Mouse (Mus musculus) adrenal gland, adult 18-20 months (tissue): ENCODE data around the gene Tepsin. TPM values are rescaled to one million over a fixed set of nuclear protein-coding genes. Genes with fewer than 3 reads are reported as not detected.

Experiments used
- DNase-seq, 2 experiments: peaks; one replicate each; pipeline ENCODE4 v3.0.0; 2021 to 2022; ENCODE audit warnings: low spot score in 2 of 2
- long read RNA-seq, 2 experiments: library from polyadenylated mRNA; stranded (forward); transcript quantifications; one replicate each; pipeline ENCODE4 v2.0.0; 2021
- total RNA-seq, 2 experiments: library from RNA; stranded (reverse); gene quantifications; 1 replicate in 1 of 2; 2 replicates in 1 of 2; pipeline ENCODE4 v1.2.3; 2021

The Tepsin gene
- total RNA-seq: 10 to 100 TPM; 12.3 to 15.4 TPM
- long read RNA-seq, experiment 1, transcript Tepsin-202 (13 exons, 2,770 nt): major isoform, 6 of 16 reads
- long read RNA-seq, experiment 1, partial matches to known transcripts: 2 of 16 reads
- long read RNA-seq, experiment 1, other reads (novel, unspliced or antisense): 8 of 16 reads
- long read RNA-seq, experiment 2, partial matches to known transcripts: 4 of 9 reads
- long read RNA-seq, experiment 2, other reads (novel, unspliced or antisense): 3 of 9 reads

DNA sequence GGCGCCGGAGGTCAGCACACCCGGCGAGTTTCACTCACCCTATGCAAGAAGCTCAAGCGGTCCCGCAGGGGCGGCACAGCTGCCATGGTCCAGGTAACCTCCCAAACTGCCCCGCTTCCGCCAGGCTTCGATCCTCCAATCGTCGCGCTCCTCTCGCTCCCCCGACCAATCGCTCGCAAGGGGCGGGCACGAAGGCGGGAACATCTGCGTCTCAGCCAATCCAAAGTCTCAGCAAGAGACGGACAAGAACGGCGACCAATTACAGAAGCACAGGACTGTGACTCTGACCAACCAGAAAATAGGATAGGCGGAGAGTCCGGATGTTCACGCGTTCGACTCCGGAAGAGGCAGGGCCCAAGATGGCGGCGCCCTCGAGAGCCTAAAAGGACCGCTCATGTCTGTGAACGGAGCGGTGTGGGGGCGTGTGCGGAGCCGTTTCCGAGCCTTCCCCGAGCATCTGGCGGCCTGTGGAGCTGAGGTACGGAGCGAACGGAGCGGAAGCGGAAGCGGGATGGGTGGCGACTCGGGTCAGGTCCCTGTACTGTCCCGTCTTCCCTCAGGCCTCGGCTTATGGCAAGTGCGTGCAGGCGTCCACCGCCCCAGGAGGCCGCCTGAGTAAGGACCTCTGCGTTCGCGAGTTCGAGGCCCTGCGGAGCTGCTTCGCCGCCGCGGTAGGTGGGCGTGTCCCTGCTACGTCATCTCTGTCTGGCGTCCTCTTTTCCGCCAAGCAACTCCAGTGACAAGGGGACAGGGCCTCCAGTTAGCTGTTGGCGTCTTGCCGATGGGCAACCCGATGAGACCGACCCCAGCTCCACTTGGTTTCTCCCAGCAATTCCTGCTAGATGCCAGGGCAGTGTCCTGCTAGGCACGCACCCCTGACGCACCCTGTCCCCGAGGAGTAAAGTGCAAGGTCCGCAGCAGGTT lies at the start of gene Tepsin, which contains the start of gene Ndufaf8:
Tepsin (minus strand) TSS at position 144 of the 924 bp plus-strand sequence.
Ndufaf8 (plus strand) TSS at position 341 of the 924 bp plus-strand sequence.
- DNase-seq: peak; percentile 98 to 99

DNA sequence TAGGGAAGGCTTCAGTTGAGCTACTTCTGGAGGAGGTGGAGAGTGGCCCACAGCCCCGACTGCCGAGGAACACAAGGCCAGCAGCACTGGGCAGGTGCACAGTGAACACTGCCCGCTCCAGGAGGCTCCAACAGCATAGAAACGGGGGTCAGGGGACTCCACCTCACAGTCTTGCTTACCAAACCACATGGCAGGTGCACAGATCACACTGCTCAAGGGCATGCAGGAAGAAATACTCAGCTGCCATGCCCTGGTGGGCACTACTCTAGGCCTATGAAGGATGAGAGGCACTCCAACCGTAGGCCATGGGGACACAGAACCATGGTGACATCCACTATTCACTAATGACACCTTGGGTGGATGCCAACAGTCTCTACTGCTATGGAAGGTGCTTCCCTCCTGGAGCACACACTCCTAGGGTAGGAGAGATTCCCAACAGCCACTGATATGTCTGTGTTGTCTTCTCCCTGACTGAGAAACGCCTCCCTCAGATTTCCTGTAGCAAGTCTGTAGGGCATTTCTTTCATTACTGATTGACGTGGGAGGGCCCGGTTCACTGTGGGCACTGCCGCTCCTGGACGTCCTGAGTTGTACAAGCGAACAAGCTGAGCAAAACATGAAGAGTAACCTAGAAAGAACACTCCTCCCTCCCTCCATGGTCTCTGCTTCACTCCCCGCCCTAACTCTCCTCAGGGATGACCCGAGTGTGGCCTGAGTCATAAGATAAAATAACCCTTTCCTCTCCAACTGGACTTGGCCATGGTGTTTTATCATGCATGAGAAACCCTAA lies 45.4 kb upstream of the Tepsin start:
- no peak for DNase-seq

DNA sequence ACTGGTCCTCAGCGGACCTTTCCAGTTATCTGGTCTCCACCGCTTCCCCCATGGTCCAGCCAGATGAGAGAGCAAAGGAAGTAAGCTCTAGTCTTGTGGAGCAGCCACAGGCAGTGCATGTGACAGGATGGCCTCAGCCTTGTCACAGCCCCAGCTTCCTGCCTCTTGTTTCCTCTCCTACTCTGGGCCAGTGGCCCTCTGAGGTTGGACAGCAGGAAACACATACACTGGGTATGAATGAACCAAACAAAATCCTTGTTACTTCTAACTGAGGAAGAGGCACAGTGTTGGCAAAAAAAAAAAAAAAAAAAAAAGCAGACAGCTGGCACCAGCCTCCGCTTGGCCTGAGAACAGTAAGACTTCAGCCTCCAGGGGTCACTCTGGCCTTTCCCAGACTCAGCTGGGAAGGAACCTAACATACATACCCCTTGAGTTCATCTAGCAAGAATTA lies 44.1 kb upstream of the Tepsin start:
- no peak for DNase-seq

DNA sequence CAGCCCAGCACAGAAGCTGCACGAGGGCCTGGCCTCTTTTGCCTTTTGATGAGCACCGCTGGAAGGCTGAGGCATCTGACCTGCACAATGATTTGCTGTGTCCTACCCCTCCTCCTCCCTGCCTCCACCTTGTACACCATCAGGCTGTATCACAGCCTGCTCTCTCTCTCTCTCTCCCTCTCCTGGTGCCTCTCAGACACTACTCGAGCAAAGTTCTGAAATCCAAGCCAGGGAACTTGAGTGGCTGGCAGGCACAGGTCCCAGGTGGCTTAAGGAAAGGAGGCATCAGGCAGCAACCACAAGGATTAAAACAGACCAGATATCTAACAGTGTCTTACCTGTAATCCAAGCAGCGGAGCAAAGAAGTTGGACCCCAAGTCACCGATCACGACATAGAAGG lies 41.7 kb upstream of the Tepsin start:
- DNase-seq: no peak

DNA sequence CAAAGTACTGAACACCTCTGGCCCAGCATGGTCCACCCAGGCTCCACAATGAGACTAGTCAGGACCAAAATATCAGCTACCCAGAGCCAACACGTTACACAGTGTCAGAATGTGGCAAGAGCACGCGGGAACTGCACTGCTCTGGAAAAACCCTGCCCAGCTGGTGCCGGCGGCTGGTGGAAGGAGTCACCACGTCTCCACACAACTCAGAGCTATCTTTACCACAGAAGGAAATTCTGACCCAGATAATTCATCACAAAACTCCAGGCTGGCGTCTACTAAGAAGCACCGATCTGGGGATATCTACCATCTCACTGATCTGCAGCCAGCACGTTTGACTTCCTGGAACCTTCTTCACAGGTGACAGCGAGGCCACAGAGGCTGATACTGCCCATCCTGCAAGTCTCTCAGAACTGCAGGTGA lies 40.8 kb upstream of the Tepsin start:
- no peak for DNase-seq

DNA sequence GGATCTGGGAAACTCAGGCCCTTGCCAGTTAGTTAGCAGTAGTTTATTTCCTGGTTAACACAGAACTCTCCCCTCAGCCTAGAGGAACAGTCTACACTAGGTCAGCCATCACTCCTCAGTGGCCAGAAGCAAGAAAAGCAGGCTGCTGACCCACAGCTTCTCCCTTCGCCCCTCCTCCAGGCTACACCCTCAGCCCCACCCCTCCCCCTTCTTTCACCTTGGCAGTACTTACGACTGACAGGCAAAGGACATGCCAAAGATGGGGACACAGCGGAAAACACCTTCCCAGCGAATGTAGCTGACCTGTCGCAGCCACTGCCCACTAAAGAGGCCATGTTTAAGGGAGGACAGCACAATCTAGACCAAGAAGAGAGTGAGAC lies 39.1 kb upstream of the Tepsin start:
- no peak for DNase-seq

DNA sequence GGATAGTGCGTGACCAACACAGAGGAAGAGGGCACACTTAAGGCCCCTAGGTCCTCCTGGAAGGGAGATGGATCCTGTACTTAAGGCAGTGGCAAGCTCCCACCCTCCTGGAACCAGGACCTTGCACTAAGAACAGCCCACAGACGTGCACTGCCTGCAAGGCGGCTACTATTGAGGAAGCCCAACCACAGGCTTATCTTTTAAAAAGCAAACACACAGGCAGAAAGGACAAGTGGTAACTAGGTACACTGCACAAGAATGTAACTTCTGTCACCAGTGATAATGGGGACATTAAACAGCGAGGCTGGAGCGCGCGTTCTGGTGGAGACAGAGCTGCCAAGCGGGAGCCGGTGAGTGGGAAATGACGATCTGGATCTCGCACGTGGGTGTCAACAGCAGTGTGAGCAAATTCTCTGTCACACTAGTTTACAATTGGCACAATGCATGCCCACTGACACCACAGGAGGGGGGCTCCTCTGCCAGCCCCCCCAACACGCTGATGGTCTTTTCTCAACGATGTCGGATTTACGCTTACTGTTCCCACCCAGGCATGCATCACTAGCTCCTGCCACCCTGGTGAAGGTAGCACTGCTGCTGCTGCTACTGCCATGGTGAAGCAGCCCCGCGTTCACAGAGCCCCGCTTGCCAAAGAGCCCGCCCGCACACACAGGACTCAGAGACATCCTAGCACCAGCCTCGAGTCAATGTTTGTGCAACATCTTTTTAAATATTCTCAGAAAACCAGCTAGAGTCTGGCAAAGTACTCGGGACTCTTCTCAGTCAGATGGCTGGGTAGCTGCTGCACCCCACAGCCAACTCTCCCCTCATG lies 38.5 kb upstream of the Tepsin start:
- no peak for DNase-seq

DNA sequence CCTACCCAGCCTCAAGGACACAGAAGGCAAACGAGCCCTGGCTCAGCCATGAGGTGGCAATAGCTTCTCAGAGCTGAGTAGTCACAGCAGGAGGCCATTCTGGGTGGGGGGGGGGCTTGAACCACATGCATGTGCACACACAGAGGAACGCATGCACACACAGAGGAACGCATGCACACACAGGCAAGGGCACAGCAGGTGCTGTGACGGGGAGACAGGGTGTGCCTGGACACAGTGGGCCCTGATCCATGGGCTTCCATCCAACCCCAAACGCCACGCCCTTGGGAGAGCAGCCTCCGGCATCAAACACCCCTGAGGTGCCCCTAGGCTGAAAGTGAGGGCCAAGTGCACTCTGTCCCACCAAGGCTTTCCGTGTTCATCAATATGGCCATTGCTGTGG lies 37.7 kb upstream of the Tepsin start:
- no peak for DNase-seq

DNA sequence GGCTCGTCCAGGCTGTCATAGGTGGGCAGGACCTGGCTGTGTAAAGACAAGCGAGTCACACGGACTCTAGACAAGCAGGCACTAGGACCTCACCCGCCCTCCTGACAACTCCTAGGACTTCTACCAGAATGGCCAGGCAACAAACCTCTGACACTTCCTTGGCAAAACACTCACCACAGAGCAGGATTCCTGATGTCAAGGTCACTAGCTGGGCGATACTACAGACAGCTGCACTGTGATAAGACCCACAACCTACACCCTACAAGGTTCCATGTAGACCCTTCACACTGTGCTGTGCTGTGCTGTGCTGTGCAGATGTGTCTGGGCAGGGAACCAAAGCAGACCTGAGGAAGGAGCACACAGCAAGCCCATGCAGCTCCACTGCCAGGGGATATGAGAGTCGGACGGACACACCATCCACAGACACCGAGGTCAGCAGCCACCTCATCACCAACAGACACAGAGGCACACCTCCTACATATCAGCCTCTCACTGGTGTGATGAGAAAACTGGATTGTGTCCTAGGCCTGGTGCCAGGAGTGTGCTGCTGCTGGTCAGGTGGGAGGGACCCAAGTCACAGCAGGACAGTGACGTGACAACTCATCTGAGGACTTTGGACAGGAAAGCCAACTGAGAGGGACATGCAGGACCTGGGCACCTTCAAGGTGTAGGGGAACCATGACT lies 36.5 kb upstream of the Tepsin start:
- no peak for DNase-seq

DNA sequence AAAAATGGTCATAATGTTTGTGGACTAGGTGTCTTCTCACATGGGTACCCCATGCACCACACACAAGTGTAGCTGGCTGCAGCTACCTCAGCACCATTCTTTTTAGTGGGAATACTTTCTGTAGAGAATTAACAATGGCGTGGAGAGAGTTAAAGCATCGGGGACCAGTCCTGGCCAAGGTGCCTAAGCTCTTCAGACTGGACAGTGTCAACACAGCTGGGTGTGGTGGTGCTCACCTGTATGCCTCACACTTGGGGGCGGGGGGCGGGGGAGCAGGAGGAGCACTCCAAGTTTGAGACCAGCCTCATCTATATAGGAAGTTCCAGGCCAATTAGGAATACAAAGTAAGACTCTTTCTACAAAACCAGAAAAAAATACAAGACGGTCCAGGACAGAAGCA lies 35.6 kb upstream of the Tepsin start:
- no peak for DNase-seq

DNA sequence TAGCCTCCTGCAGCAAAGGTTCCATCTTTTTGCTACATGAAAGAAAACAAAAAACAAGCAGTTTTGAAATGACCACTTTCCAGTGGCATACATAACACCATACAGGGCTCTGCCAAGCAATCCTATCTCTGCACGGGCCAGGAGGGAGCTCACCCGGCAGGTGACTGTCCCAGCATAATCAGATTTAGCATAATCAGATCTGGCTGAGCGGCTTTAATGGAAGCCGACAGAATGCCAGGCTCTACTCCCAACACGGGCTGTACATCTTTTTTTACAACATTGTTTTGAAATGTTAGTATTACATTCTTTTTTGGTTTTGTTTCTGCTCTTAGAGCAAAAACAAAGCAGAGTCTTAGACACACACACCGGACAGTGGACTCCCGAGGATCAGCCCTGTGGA lies 30.8 kb upstream of the Tepsin start:
- no peak for DNase-seq

DNA sequence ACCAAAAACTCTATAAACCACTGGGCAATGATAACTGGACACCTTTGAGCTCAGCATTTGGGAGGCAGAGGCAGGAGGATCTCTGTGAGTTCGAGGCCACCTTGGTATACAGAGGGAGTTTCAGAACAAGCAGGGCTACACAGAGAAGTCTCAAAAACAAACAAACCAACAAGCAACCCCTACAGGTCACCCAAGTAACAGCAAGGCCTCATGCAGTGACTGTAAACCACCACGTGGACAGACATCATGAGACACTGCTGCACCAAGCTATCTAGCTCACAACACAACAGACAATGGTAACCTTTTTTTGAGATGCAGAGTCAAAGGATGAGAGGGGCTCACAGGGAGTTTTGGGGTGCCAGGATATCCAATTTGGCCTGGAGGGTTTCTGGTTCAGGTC lies 28.3 kb upstream of the Tepsin start:
- no peak for DNase-seq

DNA sequence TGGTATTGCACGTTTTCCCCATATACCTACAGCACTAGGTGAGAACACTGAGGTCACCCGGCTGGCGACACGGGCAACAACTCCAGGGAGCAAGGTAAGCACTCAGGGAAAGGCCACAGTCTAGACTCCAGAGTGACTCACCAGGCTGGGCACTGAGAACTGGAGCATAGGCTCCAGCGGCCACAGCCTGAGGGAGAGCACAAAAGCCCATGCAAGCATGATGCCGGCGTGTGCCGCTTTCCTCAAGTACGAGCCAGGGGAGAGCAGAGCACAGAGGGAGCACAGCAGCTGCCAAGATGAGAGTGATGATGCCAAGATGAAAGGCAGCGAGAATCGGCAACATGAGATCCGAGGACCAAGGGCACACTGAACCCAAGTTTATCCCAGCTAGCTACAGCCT lies 23.6 kb upstream of the Tepsin start:
- DNase-seq: no peak

DNA sequence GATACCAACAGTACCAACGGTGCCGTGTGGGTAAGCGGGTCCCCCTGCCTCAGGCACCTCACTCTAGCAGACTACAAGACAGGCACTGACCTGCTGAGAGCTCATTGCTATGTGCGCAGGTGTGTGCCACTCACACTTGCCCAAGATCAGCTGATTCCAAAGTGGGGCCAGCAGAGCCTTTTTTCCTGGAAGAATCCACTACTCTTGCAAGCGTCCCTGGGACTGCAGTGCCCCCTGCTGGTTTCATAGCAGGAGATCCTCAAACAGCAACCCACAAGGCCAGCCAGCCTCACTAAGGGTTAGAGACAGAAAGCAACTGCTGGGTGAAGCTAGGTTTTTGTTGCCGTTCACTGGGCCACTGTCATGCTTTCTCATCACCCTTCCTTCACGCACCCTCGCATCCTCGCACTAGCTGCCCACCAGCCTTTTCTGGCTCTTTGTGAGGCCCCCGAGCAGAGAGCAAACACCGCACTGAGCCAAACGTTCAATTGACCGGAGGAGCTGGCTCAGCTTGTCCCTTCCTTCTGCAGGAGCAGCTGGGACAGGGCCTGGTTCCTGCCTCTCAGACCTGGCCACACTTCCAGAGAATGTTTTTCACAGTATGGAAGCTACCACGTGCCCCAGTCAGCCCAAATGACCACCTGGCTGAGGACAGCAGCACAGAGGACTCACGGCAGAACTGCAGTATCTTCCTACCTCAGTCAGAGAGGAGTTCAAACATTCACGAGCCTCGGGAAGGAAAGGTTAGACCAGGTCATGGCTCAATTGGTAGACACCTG lies 22.3 kb upstream of the Tepsin start:
- peak; percentile 69 to 73 for DNase-seq

DNA sequence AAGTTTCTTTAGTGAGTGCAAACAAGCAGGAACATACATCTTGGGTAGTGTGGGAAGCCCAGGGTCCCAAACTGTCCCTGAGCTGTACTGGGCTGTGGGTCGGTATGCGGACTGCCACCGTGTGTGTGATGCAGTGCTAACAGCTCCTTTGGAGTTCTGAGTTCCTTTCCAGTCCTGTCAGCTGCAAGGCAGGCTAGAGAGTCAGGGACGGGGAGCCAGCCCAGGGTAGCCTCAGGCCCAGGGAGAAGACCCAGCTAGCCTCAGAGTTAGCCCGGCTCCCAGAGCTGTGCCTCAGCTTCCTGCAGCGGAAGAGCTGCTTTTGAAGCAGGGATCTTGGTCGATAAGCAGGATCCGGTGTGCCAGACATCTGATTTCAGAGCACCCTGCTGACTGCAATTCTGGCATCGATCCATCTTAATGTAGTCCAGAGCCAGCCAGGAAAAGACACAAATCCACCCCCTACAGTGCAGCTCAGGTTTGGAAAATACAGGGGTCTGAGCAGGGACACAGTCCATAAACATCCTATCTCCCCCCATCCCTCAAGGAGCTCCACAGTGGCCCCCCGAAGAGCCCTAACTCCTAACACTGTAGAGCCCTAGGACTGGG lies 21.5 kb upstream of the Tepsin start:
- no peak for DNase-seq

DNA sequence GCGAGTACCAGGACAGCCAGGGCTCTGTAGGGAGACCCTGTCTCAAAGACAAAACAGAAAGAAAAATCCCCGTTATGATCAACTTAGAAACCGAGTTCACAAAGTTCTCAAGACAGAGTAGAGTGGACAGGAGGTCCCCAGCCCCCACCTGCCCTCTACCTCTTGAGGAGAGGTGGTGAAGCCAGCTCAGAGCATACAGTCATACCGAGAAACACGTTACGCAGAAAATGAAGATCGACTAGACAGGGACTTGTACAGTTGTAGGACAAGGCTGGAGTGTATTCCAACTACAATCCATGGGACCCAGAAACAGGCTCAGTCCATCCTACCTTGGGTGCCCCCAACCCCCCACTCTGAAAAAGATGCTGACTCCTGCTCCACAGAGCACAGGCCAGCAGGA lies 20.6 kb upstream of the Tepsin start:
- DNase-seq: no peak

DNA sequence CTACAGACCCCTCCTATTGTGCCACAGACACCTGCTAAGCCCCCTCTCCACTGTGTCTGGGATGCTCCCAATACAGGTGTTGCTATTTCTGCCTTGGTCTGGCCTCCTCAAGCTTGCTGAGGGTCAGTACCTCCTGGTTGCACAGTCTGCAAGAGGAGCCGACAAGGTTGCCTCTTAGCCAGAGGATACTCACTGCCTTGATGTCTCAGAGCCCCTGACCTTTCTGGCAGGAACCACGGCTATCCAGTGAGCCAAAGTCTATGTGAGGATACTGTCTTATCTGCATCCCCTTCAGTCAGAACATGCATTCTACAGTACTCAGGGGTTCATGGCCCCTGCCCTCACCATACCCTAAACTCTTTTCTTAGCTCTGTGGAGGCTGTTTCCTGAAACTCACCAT lies 19.1 kb upstream of the Tepsin start:
- no peak for DNase-seq

DNA sequence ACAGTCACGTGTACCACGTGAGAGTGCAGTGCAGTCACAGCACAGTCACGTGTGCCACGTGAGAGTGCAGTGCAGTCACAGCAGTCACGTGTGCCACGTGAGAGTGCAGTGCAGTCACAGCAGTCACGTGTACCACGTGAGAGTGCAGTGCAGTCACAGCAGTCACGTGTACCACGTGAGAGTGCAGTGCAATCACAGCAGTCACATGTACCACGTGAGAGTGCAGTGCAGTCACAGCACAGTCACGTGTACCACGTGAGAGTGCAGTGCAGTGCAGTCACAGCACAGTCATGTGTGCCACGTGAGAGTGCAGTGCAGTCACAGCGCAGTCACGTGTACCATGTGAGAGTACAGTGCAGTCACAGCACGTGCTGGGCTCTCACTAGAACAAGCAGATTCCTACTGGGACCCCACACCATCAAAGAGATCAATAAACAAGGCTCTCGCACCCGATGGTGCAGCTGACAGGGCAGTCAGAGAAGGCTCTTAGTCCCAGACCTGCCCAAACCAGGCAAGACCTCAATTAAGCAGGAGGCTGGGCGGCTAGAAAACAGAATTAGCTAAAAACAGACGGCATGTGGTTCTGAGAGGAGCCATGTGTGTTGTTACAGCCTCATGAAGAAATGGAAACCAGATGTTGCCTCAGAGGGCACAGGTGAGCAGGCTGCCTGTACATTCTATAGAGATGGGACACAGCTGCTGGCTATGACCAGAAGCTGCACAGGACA lies 16.1 kb upstream of the Tepsin start:
- DNase-seq: no peak
